Mouse (Mus musculus) layer of hippocampus, adult 11-12 months (tissue): ENCODE data around the gene Rtn4rl1.
"Not testable (repeated sequence)": the region's sequence is repeated elsewhere in the genome, so short reads cannot be mapped to it uniquely, and the experiment has no call there.

Experiments
- DNase-seq: peaks from one replicate; pipeline ENCODE4 v3.0.0; 2022; ENCODE audit warnings: low spot score

The Rtn4rl1 gene

GRCm38 (mm10) chr11:75165441-75166192 lies 28.0 kb upstream of the Rtn4rl1 start:
- DNase-seq = peak; percentile 77

GRCm38 (mm10) chr11:75166193-75166842 lies 27.3 kb upstream of the Rtn4rl1 start:
- no peak for DNase-seq

- DNase-seq = no peak
Measured at GRCm38 (mm10) chr11:75166861-75167642, 26.5 kb upstream of the Rtn4rl1 start.

- no peak for DNase-seq
Measured at GRCm38 (mm10) chr11:75167643-75168589, 25.7 kb upstream of the Rtn4rl1 start.

- peak; percentile 76 for DNase-seq
Measured at GRCm38 (mm10) chr11:75168590-75169361, 24.8 kb upstream of the Rtn4rl1 start.

GRCm38 (mm10) chr11:75169405-75170080 lies 24.0 kb upstream of the Rtn4rl1 start, which contains the start of gene Hic1:
Gene Hic1 (minus strand): TSS chr11:75169519.
- DNase-seq = no peak

- DNase-seq = peak; percentile 96
Measured at GRCm38 (mm10) chr11:75170136-75170751, 23.3 kb upstream of the Rtn4rl1 start.

GRCm38 (mm10) chr11:75171186-75171865 lies 22.3 kb upstream of the Rtn4rl1 start:
- no peak for DNase-seq

GRCm38 (mm10) chr11:75172151-75173094 lies 21.2 kb upstream of the Rtn4rl1 start:
- no peak for DNase-seq

- DNase-seq = peak; percentile 95
Measured at GRCm38 (mm10) chr11:75173095-75173798, 20.3 kb upstream of the Rtn4rl1 start.

- no peak for DNase-seq
Measured at GRCm38 (mm10) chr11:75173799-75174165, 19.8 kb upstream of the Rtn4rl1 start.

- not testable (repeated sequence) for DNase-seq
Measured at GRCm38 (mm10) chr11:75174574-75174973, 19.0 kb upstream of the Rtn4rl1 start.

- no peak for DNase-seq
Measured at GRCm38 (mm10) chr11:75178011-75178410, 15.6 kb upstream of the Rtn4rl1 start.

GRCm38 (mm10) chr11:75178672-75179208 lies 14.8 kb upstream of the Rtn4rl1 start, which contains the start of gene Ovca2:
Gene Ovca2 (minus strand): TSS chr11:75178835.
- DNase-seq = peak; percentile 91

GRCm38 (mm10) chr11:75183917-75184570 lies 9.5 kb upstream of the Rtn4rl1 start:
- DNase-seq = peak; percentile 75

- DNase-seq = no peak
Measured at GRCm38 (mm10) chr11:75184573-75184972, 9.0 kb upstream of the Rtn4rl1 start.
